Mouse (Mus musculus) hindbrain, postnatal 0 days (tissue): ENCODE results near the gene Trim47. TPM values are rescaled to one million over a fixed set of nuclear protein-coding genes. Genes with fewer than 3 reads are reported as not detected.
"Not testable (repeated sequence)": the region's sequence is repeated elsewhere in the genome, so short reads cannot be mapped to it uniquely, and the experiment has no call there.

ENCODE experiments used
- ATAC-seq: fragments of 200-750 bp; cut with Nextera tagmentation; 2 replicates; pipeline ENCODE4 v1.8.0; 2017; ENCODE audit warnings: mild to moderate bottlenecking, moderate TSS enrichment, moderate library complexity
- DNase-seq: peaks from one replicate; pipeline ENCODE4 v3.0.0-alpha.2; 2015; ENCODE audit warnings: low spot score
- H3K27ac ChIP-seq: fragments of 300-500 bp; sonication (generic); 2 replicates; pipeline ENCODE4 v1.5.1; 2014; ENCODE audit warnings: mild to moderate bottlenecking
- H3K27me3 ChIP-seq: fragments of 300-500 bp; sonication (generic); 2 replicates; pipeline ENCODE4 v1.6.1; 2014; ENCODE audit warnings: low read length, mixed read lengths; ENCODE audit not compliant: insufficient read depth
- H3K36me3 ChIP-seq: fragments of 300-500 bp; sonication (generic); 2 replicates; pipeline ENCODE4 v1.6.1; 2014; ENCODE audit warnings: low read length, mixed read lengths; ENCODE audit not compliant: insufficient read depth
- H3K4me1 ChIP-seq: fragments of 300-500 bp; sonication (generic); 2 replicates; pipeline ENCODE4 v1.6.1; 2014; ENCODE audit warnings: antibody characterized with exemption, low read length, mixed read lengths; ENCODE audit not compliant: insufficient read depth
- H3K4me2 ChIP-seq: fragments of 300-500 bp; sonication (generic); 2 replicates; pipeline ENCODE4 v1.6.1; 2014; ENCODE audit warnings: low read depth, mild to moderate bottlenecking, low read length, moderate library complexity, mixed read lengths
- H3K4me3 ChIP-seq: fragments of 300-500 bp; sonication (generic); 2 replicates; pipeline ENCODE4 v1.5.1; 2014; ENCODE audit warnings: low read length
- H3K9ac ChIP-seq: fragments of 300-500 bp; sonication (generic); replicated peaks from 2 replicates; pipeline ENCODE4 v1.6.1; 2014; ENCODE audit warnings: mild to moderate bottlenecking, low read length, moderate library complexity, mixed read lengths
- H3K9me3 ChIP-seq: fragments of 300-500 bp; sonication (generic); 2 replicates; pipeline ENCODE4 v1.6.1; 2016; ENCODE audit warnings: low read length, mixed read lengths
- CTCF ChIP-seq: IDR thresholded peaks from 2 replicates; pipeline ENCODE4 v1.5.1; 2016; ENCODE audit warnings: antibody characterized with exemption, control low read depth, low read depth
- WGBS: fragments of 180-500 bp; shearing (Covaris S2); extraction: QIAGEN DNeasy Blood & Tissue Kit; methylation state at CpG from one replicate; pipeline ENCODE4 v1.1.7; 2014; 5-methylcytosine and 5-hydroxymethylcytosine counted together
- polyA plus RNA-seq: library from polyadenylated mRNA; unstranded; fragments of >200 nt; fragmentation: Nextera tagmentation; extraction: Ambion mirVana; gene quantifications from 2 replicates; pipeline ENCODE4 v1.2.1, GENCODE M21; 2015
- total RNA-seq: library from RNA; depleted of rRNA; stranded (reverse); fragments of >200 nt; gene quantifications from 2 replicates; pipeline ENCODE4 v1.2.3, GENCODE M21; 2014

Gene Trim47
- total and polyA plus RNA-seq, 2 experiments from 2014 or later = 9.5 to 17.0 TPM

- no peaks in the 10 kb centered on the region for H3K27me3 ChIP-seq
- H3K9me3 ChIP-seq = no peaks in the 10 kb centered on the region
- peak overlapping the region; percentile 47 for H3K4me3 ChIP-seq
- peak; percentile 34 for DNase-seq
- peak overlapping the region; percentile 68 for H3K9ac ChIP-seq
- H3K36me3 ChIP-seq = peaks cover 14% of the 10 kb centered on the region
- H3K4me2 ChIP-seq = peak overlapping the region; percentile 65
- H3K4me1 ChIP-seq = peaks cover 20% of the 10 kb centered on the region
- 26% methylated on average over 8 of the region's 8 CpGs for WGBS
- no peak for TF ChIP-seq CTCF
- peak overlapping the region; percentile 91 for H3K27ac ChIP-seq
- ATAC-seq = peak; percentile 24
Observed at GRCm38 (mm10) chr11:116129993-116130487, 3.0 kb upstream of the Trim47 start.

DNA sequence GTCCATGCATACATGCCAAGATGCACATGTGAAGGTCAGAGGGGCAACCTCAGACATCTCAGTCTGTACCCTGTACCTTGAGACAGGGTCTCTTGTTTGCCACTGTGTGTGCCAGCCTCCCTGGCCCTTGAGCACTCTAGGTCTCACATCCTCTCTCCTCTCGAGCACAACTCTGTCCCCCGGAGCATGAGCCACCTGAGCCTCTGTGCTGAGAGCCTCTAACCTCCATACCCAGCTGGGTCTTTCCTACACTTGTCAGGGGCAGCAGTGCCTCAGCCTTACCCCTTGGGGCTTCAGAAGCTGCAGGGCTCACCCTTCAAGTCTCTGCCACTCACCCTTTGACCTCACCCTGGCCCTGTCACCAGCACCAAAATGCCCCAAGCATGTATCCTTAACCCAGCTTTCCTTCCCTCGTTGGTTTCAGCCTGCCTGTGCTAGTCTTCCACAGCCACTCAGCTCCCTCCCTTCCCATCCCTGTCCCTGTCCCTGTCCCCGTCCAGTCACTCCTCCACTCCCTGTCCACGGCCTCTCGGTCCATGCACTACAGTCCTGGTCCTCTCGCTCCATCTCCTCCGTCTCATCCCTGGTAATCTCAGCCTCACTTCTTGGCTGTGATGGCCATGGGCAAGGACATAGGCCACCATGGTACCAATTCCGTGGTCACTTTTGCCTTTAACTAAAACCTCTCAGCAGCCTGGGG lies 2.2 kb upstream of the Trim47 start:
- no peak for ATAC-seq
- Histone ChIP-seq H3K9ac (peak overlapping the region; percentile 68; the same call in 1 of the 2 replicates), H3K4me1 (peaks cover 20% of the 10 kb centered on the region), H3K27ac (peak overlapping the region; percentile 91; the same call in 1 of the 2 replicates), H3K4me3 (no peak overlapping the region), H3K36me3 (peaks cover 14% of the 10 kb centered on the region), H3K9me3 (no peaks in the 10 kb centered on the region), H3K27me3 (no peaks in the 10 kb centered on the region), H3K4me2 (peak overlapping the region; percentile 65)
- no peak for DNase-seq
- WGBS = 78% methylated on average over 9 of the region's 9 CpGs
- no peak for TF ChIP-seq CTCF

- DNase-seq = peak; percentile 65
- Histone ChIP-seq H3K4me3 (no peak overlapping the region), H3K27me3 (no peaks in the 10 kb centered on the region), H3K4me1 (peaks cover 20% of the 10 kb centered on the region), H3K9me3 (no peaks in the 10 kb centered on the region), H3K4me2 (no peak overlapping the region), H3K9ac (no peak overlapping the region), H3K36me3 (peaks cover 14% of the 10 kb centered on the region), H3K27ac (peak overlapping the region; percentile 58; the same call in 1 of the 2 replicates)
- TF ChIP-seq CTCF = no peak
- WGBS = 42% methylated on average over 9 of the region's 9 CpGs
- ATAC-seq = no peak; the same call in 1 of the 2 replicates
Observed at GRCm38 (mm10) chr11:116127986-116128385, 976 bp upstream of the Trim47 start.

DNA sequence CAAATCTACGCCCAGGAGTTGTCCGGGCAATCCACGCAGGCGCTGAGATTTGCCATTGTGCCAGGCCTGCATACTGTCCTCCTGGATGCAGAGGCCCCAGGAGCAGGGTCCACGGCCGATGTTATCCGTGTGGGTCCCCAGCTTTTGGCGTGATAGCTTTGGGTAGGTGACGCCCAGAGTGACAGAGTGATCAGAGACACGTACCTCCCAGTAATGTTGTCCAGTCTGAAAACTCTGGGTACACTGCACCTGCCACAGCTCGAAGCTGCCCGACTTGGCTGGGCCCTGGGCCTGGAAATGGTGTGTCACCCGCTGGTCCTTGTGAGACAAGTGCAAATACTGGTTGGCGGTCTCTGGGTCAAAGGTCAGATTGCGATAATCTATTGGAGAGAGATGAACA lies 749 bp downstream of the Trim47 start:
- H3K4me3 ChIP-seq = no peak overlapping the region
- no peaks in the 10 kb centered on the region for H3K9me3 ChIP-seq
- WGBS = 94% methylated on average over 15 of the region's 15 CpGs
- no peak overlapping the region for H3K4me2 ChIP-seq
- no peak for DNase-seq
- no peak overlapping the region for H3K27ac ChIP-seq
- H3K4me1 ChIP-seq = peaks cover 18% of the 10 kb centered on the region
- no peak overlapping the region for H3K9ac ChIP-seq
- H3K27me3 ChIP-seq = no peaks in the 10 kb centered on the region
- no peak for TF ChIP-seq CTCF
- H3K36me3 ChIP-seq = peaks cover 11% of the 10 kb centered on the region; the same call in 1 of the 2 replicates
- ATAC-seq = no peak

- not testable (repeated sequence) for H3K9ac ChIP-seq, H3K4me1 ChIP-seq, ATAC-seq, H3K4me2 ChIP-seq, H3K9me3 ChIP-seq, H3K4me3 ChIP-seq, H3K27ac ChIP-seq, DNase-seq, H3K27me3 ChIP-seq
- 92% methylated on average over 8 of the region's 8 CpGs for WGBS
- H3K36me3 ChIP-seq = peaks cover 11% of the 10 kb centered on the region; the same call in 1 of the 2 replicates
Observed at GRCm38 (mm10) chr11:116121731-116122245, 5.2 kb downstream of the Trim47 start.

GRCm38 (mm10) chr11:116117819-116118218 lies 9.2 kb downstream of the Trim47 start:
- H3K4me3 ChIP-seq = no peak overlapping the region
- H3K9ac ChIP-seq = no peak overlapping the region
- no peak overlapping the region for H3K27ac ChIP-seq
- DNase-seq = no peak
- no peaks in the 10 kb centered on the region for H3K9me3 ChIP-seq
- TF ChIP-seq CTCF = peak; percentile 35
- H3K36me3 ChIP-seq = no peaks in the 10 kb centered on the region
- no peak overlapping the region for H3K4me2 ChIP-seq
- no peak for ATAC-seq
- no peaks in the 10 kb centered on the region for H3K27me3 ChIP-seq
- H3K4me1 ChIP-seq = no peaks in the 10 kb centered on the region

DNA sequence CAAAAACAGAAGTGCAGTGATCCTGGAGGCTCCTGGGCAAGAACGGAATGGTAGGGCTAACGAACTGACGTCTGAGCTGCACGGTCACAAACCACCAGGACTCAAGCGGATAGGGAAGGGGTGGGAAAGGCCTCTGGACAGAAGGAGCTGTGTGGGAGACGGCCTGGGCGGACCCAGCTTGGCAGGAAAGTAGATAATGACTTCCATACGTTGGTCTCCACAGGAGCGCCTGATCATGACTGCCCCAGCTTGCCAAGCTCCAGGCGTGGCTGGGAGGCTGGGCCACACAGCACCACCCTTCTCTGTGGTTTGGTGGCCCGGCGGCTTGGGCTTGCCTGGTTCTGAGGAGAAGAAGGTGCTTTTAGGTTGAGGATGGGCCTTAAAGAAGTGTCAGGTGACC lies 9.8 kb downstream of the Trim47 start:
- no peaks in the 10 kb centered on the region for H3K36me3 ChIP-seq
- H3K27ac ChIP-seq = no peak overlapping the region
- H3K9ac ChIP-seq = no peak overlapping the region
- H3K27me3 ChIP-seq = no peaks in the 10 kb centered on the region
- no peaks in the 10 kb centered on the region for H3K9me3 ChIP-seq
- DNase-seq (no peak), ATAC-seq (no peak)
- H3K4me2 ChIP-seq = no peak overlapping the region
- no peak overlapping the region for H3K4me3 ChIP-seq
- WGBS = 77% methylated on average over 12 of the region's 12 CpGs
- H3K4me1 ChIP-seq = no peaks in the 10 kb centered on the region
- no peak for TF ChIP-seq CTCF
